Mouse (Mus musculus): Measurements from ENCODE around the gene Fbxo4. TPM values are rescaled to one million over a fixed set of nuclear protein-coding genes. Genes with fewer than 3 reads are reported as not detected.

The Fbxo4 gene
- polyA plus RNA-seq, 1 experiment from 2014 or later = 4.0 TPM

DNA sequence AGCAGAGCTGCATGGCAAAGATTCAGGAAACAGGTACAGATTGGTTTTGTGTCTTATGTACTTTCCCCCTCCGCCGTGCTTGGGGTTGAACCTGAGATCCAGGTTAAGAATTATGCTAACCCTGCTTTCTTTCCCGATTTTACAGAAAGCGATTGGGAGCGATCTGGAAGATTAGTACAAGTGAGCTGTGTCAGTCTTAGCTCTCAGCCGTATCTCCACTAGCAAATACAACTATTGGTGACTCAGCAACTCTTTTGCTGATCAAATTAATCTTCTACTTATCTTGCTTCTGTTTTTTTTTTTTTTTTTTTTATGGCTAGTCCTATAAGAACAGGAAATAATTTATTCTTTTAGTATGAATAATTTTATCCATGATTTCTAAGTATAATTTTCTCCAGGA lies 9.2 kb downstream of the Fbxo4 start:
- H3K4me2 ChIP-seq = no peak overlapping the region
- no peak for ATAC-seq
- H3K9ac ChIP-seq = no peak overlapping the region
- no peak overlapping the region for H3K27ac ChIP-seq
- no peaks in the 10 kb centered on the region for H3K27me3 ChIP-seq (replicated peaks)
- no peaks in the 10 kb centered on the region for H3K36me3 ChIP-seq
- H3K4me1 ChIP-seq = no peaks in the 10 kb centered on the region
- WGBS (ENCODE audit: insufficient replicate concordance) = 75% methylated on average over 6 of the region's 6 CpGs
- no peak overlapping the region for H3K4me3 ChIP-seq
- no peaks in the 10 kb centered on the region for H3K9me3 ChIP-seq (replicated peaks)

DNA sequence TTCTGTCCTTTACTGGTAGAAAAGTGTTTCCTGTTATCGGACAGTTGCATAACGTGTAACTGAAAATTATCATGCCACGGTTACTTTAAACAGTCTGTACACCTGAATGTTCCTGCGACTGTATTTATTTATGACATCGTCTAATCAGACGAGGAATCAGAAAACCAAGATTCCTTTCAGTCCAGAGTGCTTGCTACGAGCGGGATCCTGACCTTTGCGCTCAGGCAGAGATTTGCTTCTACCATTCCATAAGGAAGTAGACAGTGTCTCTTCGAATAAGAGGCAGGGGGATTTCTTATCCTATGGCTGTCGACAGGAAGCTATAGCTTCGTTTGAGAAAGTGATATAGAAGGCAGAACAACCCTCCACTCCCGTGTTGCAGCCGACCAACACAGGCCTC lies 9.6 kb downstream of the Fbxo4 start:
- Histone ChIP-seq H3K4me1 (no peaks in the 10 kb centered on the region), H3K9ac (no peak overlapping the region), H3K9me3 (replicated peaks) (no peaks in the 10 kb centered on the region), H3K27ac (no peak overlapping the region), H3K27me3 (replicated peaks) (no peaks in the 10 kb centered on the region), H3K4me3 (no peak overlapping the region), H3K36me3 (no peaks in the 10 kb centered on the region), H3K4me2 (no peak overlapping the region)
- no peak for ATAC-seq
- WGBS (ENCODE audit: insufficient replicate concordance) = 74% methylated on average over 14 of the region's 14 CpGs

DNA sequence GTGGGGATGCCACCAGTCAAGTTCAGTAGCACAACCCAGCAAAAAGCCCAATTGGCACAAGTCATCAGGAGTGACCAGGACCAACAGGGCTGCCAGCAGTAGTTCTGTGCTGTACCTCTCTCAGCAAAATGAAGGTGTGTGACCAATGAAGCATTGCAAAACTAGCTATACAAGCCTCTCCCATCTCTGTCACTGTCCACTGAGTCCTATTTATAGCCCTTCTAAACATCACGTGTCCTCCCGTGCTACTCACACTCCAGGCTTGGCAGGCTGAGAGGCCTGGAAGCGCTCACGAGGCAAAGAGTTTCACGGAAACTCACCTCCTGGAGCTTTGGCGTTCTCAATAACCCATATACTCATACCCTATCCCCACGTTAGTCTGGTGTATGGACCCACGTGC lies 17.1 kb downstream of the Fbxo4 start:
- Histone ChIP-seq H3K4me2 (no peak overlapping the region), H3K36me3 (no peaks in the 10 kb centered on the region), H3K4me1 (no peaks in the 10 kb centered on the region), H3K9ac (no peak overlapping the region), H3K4me3 (no peak overlapping the region), H3K27me3 (replicated peaks) (no peaks in the 10 kb centered on the region), H3K9me3 (replicated peaks) (no peaks in the 10 kb centered on the region), H3K27ac (no peak overlapping the region)
- 64% methylated on average over 8 of the region's 8 CpGs for WGBS (ENCODE audit: insufficient replicate concordance)
- ATAC-seq = no peak

DNA sequence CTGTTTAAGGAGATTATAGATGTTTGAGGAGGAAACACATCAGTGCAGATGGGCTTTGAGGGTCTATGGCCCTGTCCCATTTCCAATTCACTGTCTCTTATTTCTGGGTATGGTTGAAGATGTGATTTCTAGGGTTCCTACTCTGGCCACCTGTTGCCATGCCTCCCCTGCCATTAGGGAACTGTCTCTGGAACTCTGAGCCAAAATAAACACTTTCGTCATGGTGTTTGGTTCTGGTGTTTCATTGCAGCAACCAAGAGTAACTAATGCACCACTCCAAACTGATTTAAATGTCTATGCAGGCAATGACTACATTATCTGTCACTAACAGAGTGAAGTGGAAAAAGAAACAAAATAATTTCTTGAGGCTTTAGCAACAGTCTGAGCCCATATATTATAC lies 19.3 kb downstream of the Fbxo4 start:
- H3K9me3 ChIP-seq (replicated peaks) = no peaks in the 10 kb centered on the region
- no peaks in the 10 kb centered on the region for H3K36me3 ChIP-seq
- no peaks in the 10 kb centered on the region for H3K27me3 ChIP-seq (replicated peaks)
- no peaks in the 10 kb centered on the region for H3K4me1 ChIP-seq
- no peak overlapping the region for H3K4me3 ChIP-seq
- H3K9ac ChIP-seq = no peak overlapping the region
- H3K27ac ChIP-seq = no peak overlapping the region
- ATAC-seq = no peak
- 70% methylated on average over 1 of the region's 1 CpGs for WGBS (ENCODE audit: insufficient replicate concordance)
- H3K4me2 ChIP-seq = no peak overlapping the region

DNA sequence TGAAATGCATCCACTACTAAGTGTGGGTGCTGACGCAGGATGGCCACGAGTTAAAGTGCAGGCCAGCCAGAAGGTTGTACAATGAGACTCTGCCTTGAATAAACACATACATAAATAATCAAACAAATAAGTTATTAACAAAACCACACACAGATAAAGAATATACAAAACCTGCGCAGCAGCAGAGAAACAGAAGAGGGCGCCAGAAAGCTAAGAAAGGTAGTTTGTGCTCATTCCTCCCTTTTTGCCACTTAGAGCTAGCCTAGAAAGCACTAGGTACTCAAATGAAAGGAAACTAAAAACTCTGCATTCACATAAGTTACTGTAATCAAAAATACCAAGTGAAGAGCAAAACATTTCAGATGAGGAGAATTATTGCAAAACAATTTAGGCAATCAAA lies 21.4 kb downstream of the Fbxo4 start:
- ATAC-seq = no peak

DNA sequence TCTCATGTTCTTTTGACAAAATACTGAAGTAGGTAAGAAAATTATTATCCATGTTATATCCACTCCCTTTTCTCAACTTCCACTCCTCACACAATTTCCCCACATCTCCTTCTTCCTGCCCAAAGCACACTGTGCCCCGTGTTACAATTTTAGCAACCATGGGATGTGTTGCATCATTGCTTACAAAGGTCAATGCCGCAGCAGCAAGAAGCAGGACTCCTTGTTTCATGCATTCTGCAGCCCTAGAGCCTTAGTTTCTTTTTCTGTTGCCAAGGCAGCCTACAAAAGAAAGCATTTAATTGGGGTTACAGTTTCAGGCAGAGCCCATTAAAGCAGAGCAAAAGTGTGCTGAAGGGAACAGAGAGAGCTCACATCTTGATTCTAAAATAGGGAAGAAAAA lies 24.4 kb downstream of the Fbxo4 start:
- Histone ChIP-seq H3K4me1 (no peaks in the 10 kb centered on the region), H3K4me3 (no peak overlapping the region), H3K9ac (no peak overlapping the region), H3K9me3 (replicated peaks) (no peaks in the 10 kb centered on the region; the same call in 1 of the 2 replicates), H3K4me2 (no peak overlapping the region), H3K27ac (no peak overlapping the region), H3K27me3 (replicated peaks) (no peaks in the 10 kb centered on the region), H3K36me3 (no peaks in the 10 kb centered on the region)
- no peak for ATAC-seq
- WGBS (ENCODE audit: insufficient replicate concordance) = 55% methylated on average over 2 of the region's 2 CpGs

More for the DNA sequence above, 21.4 kb downstream of the Fbxo4 start:
- Histone ChIP-seq H3K4me2 (no peak overlapping the region), H3K36me3 (no peaks in the 10 kb centered on the region), H3K27ac (no peak overlapping the region), H3K27me3 (replicated peaks) (no peaks in the 10 kb centered on the region), H3K9ac (no peak overlapping the region), H3K9me3 (replicated peaks) (no peaks in the 10 kb centered on the region; the same call in 1 of the 2 replicates), H3K4me3 (no peak overlapping the region), H3K4me1 (no peaks in the 10 kb centered on the region)
- 22% methylated on average over 4 of the region's 4 CpGs for WGBS (ENCODE audit: insufficient replicate concordance)

DNA sequence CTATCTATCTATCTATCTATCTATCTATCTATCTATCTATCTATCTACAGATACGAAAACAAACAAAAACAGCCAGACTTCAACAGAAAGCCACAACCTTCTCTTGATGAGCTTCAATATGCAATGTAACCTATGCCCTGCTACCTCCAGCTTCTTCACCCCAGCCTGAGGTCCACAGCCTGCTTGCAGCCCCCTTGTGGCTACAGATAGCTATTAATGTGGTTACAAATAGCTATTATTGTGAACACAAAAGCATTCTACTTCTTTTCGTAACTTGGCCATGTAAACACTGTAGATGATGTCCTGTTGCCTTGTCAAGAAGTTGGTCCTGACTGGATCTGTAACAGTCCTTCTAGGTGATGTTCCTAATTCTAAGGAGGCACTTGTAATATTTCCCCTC lies 41.2 kb downstream of the Fbxo4 start:
- no peaks in the 10 kb centered on the region for H3K27me3 ChIP-seq (replicated peaks)
- 68% methylated on average over 2 of the region's 2 CpGs for WGBS (ENCODE audit: insufficient replicate concordance)
- no peak overlapping the region for H3K27ac ChIP-seq
- no peak overlapping the region for H3K4me3 ChIP-seq
- no peak overlapping the region for H3K9ac ChIP-seq
- H3K4me2 ChIP-seq = no peak overlapping the region
- ATAC-seq = no peak
- H3K36me3 ChIP-seq = no peaks in the 10 kb centered on the region
- H3K4me1 ChIP-seq = no peaks in the 10 kb centered on the region
- H3K9me3 ChIP-seq (replicated peaks) = no peaks in the 10 kb centered on the region

DNA sequence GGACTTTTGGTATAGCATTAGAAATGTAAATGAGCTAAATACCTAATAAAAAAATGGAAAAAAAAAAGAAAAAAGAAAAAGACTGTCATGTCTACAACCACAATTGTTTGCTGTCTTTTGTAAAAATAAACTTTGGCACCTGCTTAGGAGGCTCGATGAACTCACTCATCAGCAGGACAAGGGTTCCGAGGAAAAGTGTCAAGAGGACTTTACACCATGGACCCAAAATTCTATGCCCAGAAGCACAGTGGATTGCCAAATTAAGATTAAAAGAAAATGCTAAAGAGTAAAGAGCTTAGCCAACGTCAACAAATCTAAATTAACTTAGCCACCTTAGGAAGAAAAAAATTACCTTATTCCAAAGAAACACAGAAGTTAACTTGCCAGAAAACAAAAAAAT lies 43.3 kb downstream of the Fbxo4 start:
- H3K4me1 ChIP-seq = no peaks in the 10 kb centered on the region
- no peak overlapping the region for H3K9ac ChIP-seq
- no peak overlapping the region for H3K4me2 ChIP-seq
- H3K27me3 ChIP-seq (replicated peaks) = no peaks in the 10 kb centered on the region
- H3K27ac ChIP-seq = no peak overlapping the region
- no peaks in the 10 kb centered on the region for H3K9me3 ChIP-seq (replicated peaks)
- no peak for ATAC-seq
- H3K36me3 ChIP-seq = no peaks in the 10 kb centered on the region
- no peak overlapping the region for H3K4me3 ChIP-seq
- 74% methylated on average over 3 of the region's 3 CpGs for WGBS (ENCODE audit: insufficient replicate concordance)

DNA sequence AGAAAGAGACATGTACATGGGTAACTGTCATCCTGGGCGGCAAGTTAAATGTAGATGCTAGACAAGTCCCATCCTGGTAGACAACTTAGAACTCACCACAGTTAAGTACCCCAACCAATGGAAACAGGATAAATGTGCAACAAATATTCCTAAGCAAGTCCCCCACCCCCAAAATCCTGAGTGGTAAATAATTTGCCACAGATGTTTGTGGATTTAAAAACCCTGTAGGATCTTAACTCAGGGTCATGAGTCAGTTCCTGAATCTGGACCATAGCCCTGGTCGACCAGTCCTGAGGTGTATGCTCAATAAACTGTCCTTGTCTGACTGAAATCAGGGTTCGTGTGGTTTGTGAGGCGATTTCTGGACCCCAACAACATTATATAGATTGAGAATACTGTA lies 45.9 kb downstream of the Fbxo4 start:
- Histone ChIP-seq H3K4me2 (no peak overlapping the region), H3K27me3 (replicated peaks) (no peaks in the 10 kb centered on the region), H3K9ac (no peak overlapping the region), H3K27ac (no peak overlapping the region), H3K4me3 (no peak overlapping the region), H3K36me3 (no peaks in the 10 kb centered on the region), H3K4me1 (no peaks in the 10 kb centered on the region), H3K9me3 (replicated peaks) (no peaks in the 10 kb centered on the region)
- 67% methylated on average over 4 of the region's 4 CpGs for WGBS (ENCODE audit: insufficient replicate concordance)
- no peak for ATAC-seq

DNA sequence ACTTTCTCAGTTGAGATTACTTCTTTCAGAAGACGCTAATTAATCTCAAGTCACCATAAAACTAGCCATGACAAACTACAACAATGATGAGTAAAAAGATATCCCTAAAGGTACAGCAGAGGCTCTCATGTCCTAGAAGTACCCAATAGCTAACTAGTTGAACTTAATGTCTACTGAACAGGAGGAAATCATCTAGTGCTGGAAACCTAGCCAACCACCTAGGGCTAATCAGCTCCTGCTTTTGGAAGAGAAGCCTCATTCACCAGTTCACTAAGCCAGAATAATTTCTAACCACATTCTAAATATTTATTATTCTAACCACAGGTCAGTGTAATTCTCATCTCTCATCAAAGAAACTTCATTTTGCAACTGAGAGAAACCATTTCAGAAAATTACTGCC lies 47.4 kb downstream of the Fbxo4 start:
- Histone ChIP-seq H3K4me1 (no peaks in the 10 kb centered on the region), H3K4me2 (no peak overlapping the region), H3K9ac (no peak overlapping the region), H3K9me3 (replicated peaks) (no peaks in the 10 kb centered on the region), H3K27me3 (replicated peaks) (no peaks in the 10 kb centered on the region), H3K27ac (no peak overlapping the region), H3K36me3 (no peaks in the 10 kb centered on the region), H3K4me3 (no peak overlapping the region)
- ATAC-seq = no peak
- WGBS (ENCODE audit: insufficient replicate concordance) = 76% methylated on average over 1 of the region's 1 CpGs

Other genes with a start within 250 kb of the Fbxo4 start
- 10.3 and 10.7 TPM in 2 replicates for gene AW549877, start 16.2 kb upstream of the Fbxo4 start, polyA plus RNA-seq (2016; fragmentation: Nextera tagmentation; extraction: Ambion mirVana)
- gene Oxct1, start 46.8 kb upstream of the Fbxo4 start, polyA plus RNA-seq (2016; fragmentation: Nextera tagmentation; extraction: Ambion mirVana) = 41.0 and 43.8 TPM in 2 replicates

All from liver, embryonic 12.5 days (tissue).